Mouse (Mus musculus) gastrocnemius, postnatal 10 days (tissue): ENCODE results near the gene Malrd1. TPM values are rescaled to one million over a fixed set of nuclear protein-coding genes. Genes with fewer than 3 reads are reported as not detected.

Experiments
- DNase-seq: peaks from one replicate; pipeline ENCODE4 v3.0.0; 2021; ENCODE audit warnings: mixed read lengths
- total RNA-seq, 2 experiments: library from RNA; stranded (reverse); gene quantifications; 2 replicates each; pipeline ENCODE4 v1.2.3; 2021

Gene Malrd1
- total RNA-seq, 2 experiments from 2014 or later, result not detected

GRCm38 (mm10) chr2:16031559-16031958 is 505.3 kb downstream of the Malrd1 start:
- no peak for DNase-seq

DNA sequence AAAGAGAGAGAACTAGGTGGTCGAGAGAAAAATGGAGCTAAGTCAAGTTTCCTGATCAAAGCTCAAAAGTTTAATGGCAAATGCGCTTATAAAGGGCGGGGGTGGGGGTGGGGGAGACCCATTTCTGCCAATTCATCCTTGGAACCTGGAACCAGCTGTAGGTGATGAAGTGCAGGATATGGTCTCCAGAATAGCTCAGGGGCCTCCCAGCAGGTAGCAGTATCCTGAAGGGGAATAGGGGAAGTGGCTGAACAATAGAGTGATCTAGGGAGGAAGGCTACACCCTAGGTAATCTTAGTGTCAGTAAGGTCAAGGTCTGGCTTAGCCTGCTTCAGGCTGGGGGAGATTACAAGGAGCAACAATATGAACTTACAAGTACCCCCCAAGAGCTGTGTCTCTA is 506.5 kb downstream of the Malrd1 start:
- DNase-seq, result no peak

GRCm38 (mm10) chr2:16110696-16111095 is 584.4 kb downstream of the Malrd1 start:
- no peak for DNase-seq

DNA sequence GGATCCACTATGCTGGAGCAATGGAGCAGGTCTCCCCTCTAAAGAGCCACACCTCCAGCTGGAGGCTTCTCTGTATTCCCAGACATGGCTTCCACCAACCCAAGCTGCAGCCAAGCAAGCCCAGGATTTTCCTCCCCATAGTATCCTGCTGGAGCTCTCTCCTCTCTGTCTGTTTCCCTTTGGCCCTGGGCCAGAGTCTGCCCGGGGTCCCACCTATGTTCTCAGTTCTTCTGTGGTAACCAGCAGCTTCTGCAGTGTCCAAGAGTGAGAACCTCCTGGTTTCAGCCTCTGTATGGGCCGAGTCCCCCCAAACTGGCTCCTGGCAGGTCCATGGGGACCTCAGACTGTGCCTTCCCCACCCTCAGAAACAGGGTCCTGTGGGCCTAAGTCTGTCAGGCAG is 587.1 kb downstream of the Malrd1 start:
- DNase-seq, result peak; percentile 6

- no peak for DNase-seq
These were observed 621.7 kb downstream of the Malrd1 start for GRCm38 (mm10) chr2:16147999-16148398.

DNA sequence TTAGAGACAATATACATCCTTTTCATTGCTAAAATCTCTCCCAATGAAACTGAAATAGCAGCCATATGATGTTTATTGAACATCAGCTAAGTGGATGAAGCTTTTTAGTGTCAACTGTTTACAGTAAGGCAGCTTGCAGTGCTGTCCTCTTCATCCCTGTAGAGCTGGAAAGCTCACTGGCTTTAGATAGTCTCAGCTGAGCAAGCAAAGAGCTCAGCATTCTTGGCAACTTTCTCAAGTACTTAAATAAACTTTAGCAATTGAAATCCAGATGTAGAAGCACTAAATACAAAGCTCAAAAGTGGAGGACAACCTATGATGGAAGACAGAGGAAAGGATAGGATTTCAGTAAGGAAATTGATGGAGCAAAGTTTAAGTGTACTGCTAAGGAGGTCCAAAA is 626.3 kb downstream of the Malrd1 start:
- no peak for DNase-seq

DNA sequence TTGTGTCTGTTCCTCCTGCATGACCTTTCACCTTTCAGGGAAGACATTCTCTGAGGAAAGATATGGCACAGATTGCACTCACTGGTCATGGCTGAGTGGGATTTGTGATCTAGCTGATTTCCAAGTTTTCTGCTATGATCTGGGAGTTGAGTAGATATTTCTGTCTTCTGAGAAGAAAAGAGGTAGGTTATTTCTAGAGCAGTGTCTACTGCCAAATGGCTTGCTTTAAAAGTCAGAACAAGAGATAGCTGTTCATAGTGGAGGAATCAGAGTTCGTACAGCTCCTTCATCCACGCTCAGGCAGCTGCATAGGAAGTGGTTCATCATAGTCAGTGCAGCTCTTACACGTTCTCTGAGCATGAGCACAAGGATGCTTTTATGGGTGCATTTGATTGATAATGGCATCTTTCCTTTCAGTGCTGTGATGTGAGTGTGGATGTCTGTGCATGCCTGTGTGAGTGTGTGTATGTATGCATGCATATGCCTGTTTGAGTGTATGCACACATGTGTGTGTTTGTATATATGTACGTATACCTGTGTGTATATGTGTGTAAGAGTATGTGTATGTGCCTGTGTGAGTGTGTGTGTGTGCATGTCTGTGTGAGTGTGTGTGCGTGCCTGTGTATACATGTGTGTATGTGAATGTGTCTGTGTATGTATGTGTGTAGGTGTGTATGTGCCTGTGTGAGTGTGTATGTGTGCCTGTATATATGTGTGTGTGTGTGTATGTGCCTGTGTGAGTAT is 637.1 kb downstream of the Malrd1 start:
- DNase-seq, result no peak

DNA sequence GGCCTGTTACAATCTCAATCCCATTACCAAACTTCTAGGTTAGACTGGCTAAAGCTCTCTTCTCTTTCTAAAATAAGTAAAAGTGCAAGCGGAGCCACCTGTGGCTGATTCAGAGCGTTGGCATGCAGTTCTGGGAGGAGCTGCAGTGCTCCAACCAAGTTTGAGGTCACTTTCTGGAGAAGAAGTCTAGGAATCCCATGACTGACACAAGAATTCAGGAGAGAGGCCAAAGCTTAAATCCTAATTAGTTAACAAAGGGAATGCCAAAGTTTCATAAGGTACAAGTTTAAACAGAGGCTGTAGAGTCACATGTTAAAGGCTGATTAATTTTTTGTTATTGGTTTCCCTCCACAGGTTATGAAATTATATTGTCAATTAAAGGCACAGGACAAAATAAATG is 642.3 kb downstream of the Malrd1 start:
- no peak for DNase-seq

DNA sequence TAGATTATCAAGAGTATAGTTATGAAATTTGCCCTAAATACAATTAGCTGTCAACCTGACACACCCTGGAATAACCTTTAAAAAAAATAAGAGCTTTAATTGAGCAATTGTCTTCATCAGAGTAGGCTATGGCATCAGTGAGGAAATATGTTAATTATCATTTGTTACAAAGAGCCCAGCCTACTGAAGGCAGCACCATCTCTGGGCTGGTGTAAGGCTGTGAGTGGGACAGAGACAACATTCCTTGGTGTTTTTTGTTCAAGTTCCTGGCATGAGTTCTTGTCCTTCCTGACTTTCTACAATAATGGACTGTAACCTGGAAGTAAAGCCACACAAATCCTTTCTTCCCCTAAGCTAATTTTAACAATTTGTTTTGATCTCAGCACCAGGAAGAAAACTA is 645.8 kb downstream of the Malrd1 start:
- DNase-seq, result no peak

GRCm38 (mm10) chr2:16173355-16173754 is 647.1 kb downstream of the Malrd1 start:
- no peak for DNase-seq

GRCm38 (mm10) chr2:16182140-16182539 is 655.9 kb downstream of the Malrd1 start:
- DNase-seq, result no peak

DNA sequence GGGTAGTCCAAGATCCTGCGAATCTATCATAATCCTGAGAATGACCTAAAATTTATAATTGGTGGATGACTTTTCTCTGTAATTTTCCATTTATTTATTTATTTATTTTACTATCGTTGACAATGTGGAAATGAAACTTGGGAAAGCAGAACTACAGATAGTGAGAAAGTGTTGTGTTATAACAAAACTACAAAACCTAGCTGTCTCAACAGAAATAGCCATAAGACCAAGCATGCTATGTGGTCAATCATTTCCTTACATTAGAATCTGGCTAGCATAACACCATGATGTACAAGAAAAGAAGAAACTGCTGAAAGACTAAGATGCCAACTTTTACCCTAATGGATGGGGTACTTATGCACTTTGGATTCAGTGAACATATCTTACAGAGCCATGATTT is 656.9 kb downstream of the Malrd1 start:
- no peak for DNase-seq

DNA sequence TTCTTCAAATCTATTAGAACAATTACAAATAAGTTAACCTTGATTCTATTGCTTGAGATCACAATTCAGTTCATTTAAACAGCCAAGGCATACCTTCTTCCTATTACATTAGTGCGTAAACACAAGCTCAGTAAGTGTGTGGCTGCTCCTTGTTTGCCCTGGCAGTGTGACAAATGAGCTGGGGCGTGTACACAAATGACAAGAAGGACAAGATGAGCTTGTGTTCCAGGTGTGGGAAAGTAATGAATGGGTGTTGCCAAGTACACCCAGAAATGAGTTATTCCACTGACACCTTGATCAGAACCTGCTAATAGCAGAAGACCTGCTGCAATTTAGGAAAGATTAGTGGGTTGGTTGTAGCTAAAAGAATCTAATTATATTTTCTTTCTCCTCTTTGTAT is 683.7 kb downstream of the Malrd1 start:
- DNase-seq, result no peak

GRCm38 (mm10) chr2:16212752-16213151 is 686.5 kb downstream of the Malrd1 start:
- DNase-seq, result no peak

- no peak for DNase-seq
These were observed 687.8 kb downstream of the Malrd1 start for GRCm38 (mm10) chr2:16214111-16214510.

DNA sequence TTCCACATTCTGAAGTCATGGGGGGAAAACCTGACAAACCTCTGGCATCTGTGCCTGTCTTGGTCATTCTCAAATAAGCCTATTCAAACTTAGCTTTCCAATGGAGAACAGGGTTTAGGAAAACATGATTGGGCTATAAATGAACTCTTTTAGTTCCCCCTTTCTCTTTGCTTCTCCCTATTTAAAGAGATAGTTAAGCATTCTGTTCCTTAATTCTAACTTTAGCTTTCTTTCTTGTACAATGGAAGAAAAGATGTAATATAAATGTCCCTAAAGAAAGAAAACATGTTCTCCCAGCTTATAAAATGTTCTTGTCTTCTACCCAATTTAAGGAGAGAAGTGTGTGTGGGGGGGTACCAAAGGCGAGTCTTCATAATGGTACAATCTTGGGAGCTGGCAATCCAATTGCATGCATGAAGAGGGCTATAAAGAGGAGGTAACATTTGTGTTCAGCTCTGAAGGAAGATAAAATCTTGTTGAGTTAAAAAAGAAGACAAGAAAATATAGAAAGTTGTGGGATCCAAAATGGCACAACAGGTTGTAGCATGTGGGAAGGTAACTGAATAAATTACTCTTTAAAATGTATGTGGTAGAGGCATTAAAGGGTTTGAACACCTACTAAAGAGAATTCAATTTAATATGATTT is 702.0 kb downstream of the Malrd1 start:
- DNase-seq, result no peak

GRCm38 (mm10) chr2:16240861-16241260 is 714.6 kb downstream of the Malrd1 start:
- DNase-seq, result no peak

DNA sequence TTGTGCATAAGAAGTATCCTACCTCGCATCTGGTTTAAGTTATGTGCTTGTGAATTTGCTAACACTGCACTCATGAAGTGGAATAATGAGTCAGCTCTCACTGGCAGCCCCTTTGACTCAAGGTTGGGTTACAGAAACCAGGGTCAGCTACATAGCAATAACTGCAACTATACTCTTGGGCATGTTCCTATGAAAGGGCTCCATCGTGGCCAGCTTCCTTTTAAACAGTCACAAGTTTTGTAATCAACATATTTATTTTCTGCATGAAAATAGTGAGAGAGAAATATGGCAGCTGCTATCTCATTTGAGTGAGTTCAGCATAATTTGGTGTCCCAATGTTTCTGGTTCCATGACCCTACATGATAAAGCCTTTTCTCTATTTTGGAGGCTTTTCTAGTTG is 716.8 kb downstream of the Malrd1 start:
- no peak for DNase-seq

DNA sequence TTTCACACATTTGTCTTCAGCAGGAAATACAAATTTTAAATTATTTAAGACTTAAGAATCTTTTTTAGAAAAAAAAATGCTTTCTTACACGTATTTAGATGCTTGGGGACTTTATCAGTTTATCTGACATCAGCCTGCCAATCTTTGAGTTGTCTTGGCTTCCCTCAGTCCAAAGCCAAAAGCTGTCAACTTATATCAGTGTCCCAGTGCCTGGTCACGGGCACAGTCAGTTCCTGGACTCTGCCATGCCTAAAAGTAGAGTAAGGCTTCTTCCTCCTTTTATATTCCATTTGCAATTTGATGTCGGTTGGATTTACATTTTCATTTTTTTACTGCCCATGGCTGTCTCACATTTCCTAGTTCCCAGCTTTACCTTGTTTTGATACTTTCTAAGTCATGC is 722.6 kb downstream of the Malrd1 start:
- no peak for DNase-seq

GRCm38 (mm10) chr2:16252274-16252673 is 726.0 kb downstream of the Malrd1 start:
- DNase-seq, result no peak
